Mouse (Mus musculus) neural tube, embryonic 14.5 days (tissue): ENCODE data around the gene Prss12. TPM values are rescaled to one million over a fixed set of nuclear protein-coding genes. Genes with fewer than 3 reads are reported as not detected.

Source experiments
- ATAC-seq: fragments of 200-750 bp; cut with Nextera tagmentation; 2 replicates; pipeline ENCODE4 v1.8.0; 2017; ENCODE audit warnings: low read depth, mild to moderate bottlenecking, moderate TSS enrichment, moderate library complexity
- H3K27ac ChIP-seq: fragments of 300-500 bp; sonication (generic); 2 replicates; pipeline ENCODE4 v1.5.1; 2014; ENCODE audit warnings: low read depth, mild to moderate bottlenecking, control low read depth, low read length, moderate library complexity, mixed read lengths
- H3K27me3 ChIP-seq: fragments of 300-500 bp; sonication (generic); 2 replicates; pipeline ENCODE4 v1.6.1; 2014; ENCODE audit warnings: low read length; ENCODE audit not compliant: control insufficient read depth, insufficient read depth
- H3K36me3 ChIP-seq: fragments of 300-500 bp; sonication (generic); 2 replicates; pipeline ENCODE4 v1.6.1; 2014; ENCODE audit warnings: low read length, mixed read lengths; ENCODE audit not compliant: control insufficient read depth, insufficient read depth
- H3K4me1 ChIP-seq: fragments of 300-500 bp; sonication (generic); 2 replicates; pipeline ENCODE4 v1.6.1; 2014; ENCODE audit warnings: low read length; ENCODE audit not compliant: control insufficient read depth, insufficient read depth
- H3K4me2 ChIP-seq: fragments of 300-500 bp; sonication (generic); 2 replicates; pipeline ENCODE4 v1.6.1; 2014; ENCODE audit warnings: mild to moderate bottlenecking, low read depth, low read length, control low read depth
- H3K4me3 ChIP-seq: fragments of 300-500 bp; sonication (generic); 2 replicates; pipeline ENCODE4 v1.5.1; 2014; ENCODE audit warnings: low read depth, low read length, control low read depth, mixed read lengths
- H3K9ac ChIP-seq: fragments of 300-500 bp; sonication (generic); replicated peaks from 2 replicates; pipeline ENCODE4 v1.6.1; 2014; ENCODE audit warnings: low read depth, mild to moderate bottlenecking, control low read depth, low read length, mixed read lengths
- H3K9me3 ChIP-seq: fragments of 300-500 bp; sonication (generic); 2 replicates; pipeline ENCODE4 v1.6.1; 2016; ENCODE audit warnings: low read length; ENCODE audit not compliant: control insufficient read depth
- WGBS: fragments of 180-500 bp; shearing (Covaris S2); extraction: QIAGEN DNeasy Blood & Tissue Kit; methylation state at CpG from one replicate; pipeline ENCODE4 v1.1.7; 2014; 5-methylcytosine and 5-hydroxymethylcytosine counted together
- polyA plus RNA-seq: library from polyadenylated mRNA; unstranded; fragments of >200 nt; fragmentation: Nextera tagmentation; extraction: Ambion mirVana; gene quantifications from 2 replicates; pipeline ENCODE4 v1.2.1, GENCODE M21; 2014

Prss12 gene
- polyA plus RNA-seq, 1 experiment from 2014 or later, result 20.1 TPM

GRCm38 (mm10) chr3:123431951-123432674, 14.6 kb upstream of the Prss12 start:
- no peaks in the 10 kb centered on the region for H3K9me3 ChIP-seq
- H3K4me1 ChIP-seq, result no peaks in the 10 kb centered on the region
- WGBS, result 75% methylated on average over 5 of the region's 5 CpGs
- no peaks in the 10 kb centered on the region for H3K36me3 ChIP-seq
- no peak overlapping the region for H3K27ac ChIP-seq
- no peaks in the 10 kb centered on the region for H3K27me3 ChIP-seq
- no peak for ATAC-seq
- no peak overlapping the region for H3K4me2 ChIP-seq
- no peak overlapping the region for H3K4me3 ChIP-seq
- H3K9ac ChIP-seq, result no peak overlapping the region

GRCm38 (mm10) chr3:123433362-123433761, 13.4 kb upstream of the Prss12 start:
- Histone ChIP-seq H3K36me3 (no peaks in the 10 kb centered on the region), H3K27ac (no peak overlapping the region), H3K27me3 (no peaks in the 10 kb centered on the region), H3K4me3 (no peak overlapping the region), H3K9ac (no peak overlapping the region), H3K4me2 (no peak overlapping the region), H3K9me3 (no peaks in the 10 kb centered on the region), H3K4me1 (no peaks in the 10 kb centered on the region)
- ATAC-seq, result no peak
- 80% methylated on average over 3 of the region's 3 CpGs for WGBS

- H3K27ac ChIP-seq, result no peak overlapping the region
- WGBS, result 94% methylated on average over 1 of the region's 1 CpGs
- H3K4me1 ChIP-seq, result no peaks in the 10 kb centered on the region
- no peak overlapping the region for H3K9ac ChIP-seq
- no peak for ATAC-seq
- H3K36me3 ChIP-seq, result no peaks in the 10 kb centered on the region
- H3K4me2 ChIP-seq, result no peak overlapping the region
- H3K4me3 ChIP-seq, result no peak overlapping the region
- no peaks in the 10 kb centered on the region for H3K27me3 ChIP-seq
- no peaks in the 10 kb centered on the region for H3K9me3 ChIP-seq
These were observed 9.1 kb upstream of the Prss12 start for GRCm38 (mm10) chr3:123437608-123438007.

GRCm38 (mm10) chr3:123440490-123440889, 6.2 kb upstream of the Prss12 start:
- WGBS, result 93% methylated on average over 7 of the region's 7 CpGs
- Histone ChIP-seq H3K4me1 (no peaks in the 10 kb centered on the region), H3K36me3 (no peaks in the 10 kb centered on the region)

GRCm38 (mm10) chr3:123444466-123444865, 2.2 kb upstream of the Prss12 start:
- no peaks in the 10 kb centered on the region; the same call in 1 of the 2 replicates for H3K27me3 ChIP-seq
- WGBS, result 78% methylated on average over 1 of the region's 1 CpGs
- no peaks in the 10 kb centered on the region for H3K36me3 ChIP-seq
- H3K4me2 ChIP-seq, result no peak overlapping the region
- H3K4me1 ChIP-seq, result no peaks in the 10 kb centered on the region
- H3K4me3 ChIP-seq, result no peak overlapping the region
- no peak for ATAC-seq
- no peak overlapping the region for H3K9ac ChIP-seq
- no peak overlapping the region for H3K27ac ChIP-seq
- H3K9me3 ChIP-seq, result no peaks in the 10 kb centered on the region

More at GRCm38 (mm10) chr3:123440490-123440889, 6.2 kb upstream of the Prss12 start:
- H3K9me3 ChIP-seq, result no peaks in the 10 kb centered on the region
- no peaks in the 10 kb centered on the region for H3K27me3 ChIP-seq
- H3K4me3 ChIP-seq, result no peak overlapping the region
- no peak overlapping the region for H3K4me2 ChIP-seq
- H3K9ac ChIP-seq, result no peak overlapping the region
- H3K27ac ChIP-seq, result no peak overlapping the region
- no peak for ATAC-seq

GRCm38 (mm10) chr3:123447538-123448059, 886 bp downstream of the Prss12 start:
- peak; percentile 59 for ATAC-seq
- H3K36me3 ChIP-seq, result no peaks in the 10 kb centered on the region
- H3K27me3 ChIP-seq, result no peaks in the 10 kb centered on the region; the same call in 1 of the 2 replicates
- no peaks in the 10 kb centered on the region for H3K4me1 ChIP-seq
- peak overlapping the region; percentile 77 for H3K4me3 ChIP-seq
- H3K9me3 ChIP-seq, result no peaks in the 10 kb centered on the region
- WGBS, result 10% methylated on average over 13 of the region's 13 CpGs
- peak overlapping the region; percentile 99 for H3K4me2 ChIP-seq
- no peak overlapping the region for H3K27ac ChIP-seq
- H3K9ac ChIP-seq, result peak overlapping the region; percentile 73

GRCm38 (mm10) chr3:123448096-123448495, 1.4 kb downstream of the Prss12 start:
- no peak overlapping the region for H3K27ac ChIP-seq
- H3K4me1 ChIP-seq, result no peaks in the 10 kb centered on the region
- no peaks in the 10 kb centered on the region; the same call in 1 of the 2 replicates for H3K27me3 ChIP-seq
- H3K9ac ChIP-seq, result no peak overlapping the region
- 2% methylated on average over 10 of the region's 10 CpGs for WGBS
- peak overlapping the region; percentile 99 for H3K4me2 ChIP-seq
- ATAC-seq, result no peak; the same call in 1 of the 2 replicates
- peak overlapping the region; percentile 77 for H3K4me3 ChIP-seq
- H3K9me3 ChIP-seq, result no peaks in the 10 kb centered on the region
- no peaks in the 10 kb centered on the region for H3K36me3 ChIP-seq

GRCm38 (mm10) chr3:123450107-123450506, 3.4 kb downstream of the Prss12 start:
- H3K4me3 ChIP-seq, result no peak overlapping the region
- H3K27ac ChIP-seq, result no peak overlapping the region
- H3K9ac ChIP-seq, result no peak overlapping the region
- ATAC-seq, result no peak
- no peak overlapping the region for H3K4me2 ChIP-seq
- 38% methylated on average over 6 of the region's 6 CpGs for WGBS
- no peaks in the 10 kb centered on the region; the same call in 1 of the 2 replicates for H3K27me3 ChIP-seq
- no peaks in the 10 kb centered on the region for H3K36me3 ChIP-seq
- H3K4me1 ChIP-seq, result no peaks in the 10 kb centered on the region
- H3K9me3 ChIP-seq, result no peaks in the 10 kb centered on the region

GRCm38 (mm10) chr3:123452904-123453303, 6.2 kb downstream of the Prss12 start:
- H3K4me1 ChIP-seq, result no peaks in the 10 kb centered on the region
- no peak overlapping the region for H3K4me2 ChIP-seq
- H3K9ac ChIP-seq, result no peak overlapping the region
- ATAC-seq, result no peak
- H3K4me3 ChIP-seq, result no peak overlapping the region
- no peaks in the 10 kb centered on the region for H3K36me3 ChIP-seq
- H3K9me3 ChIP-seq, result no peaks in the 10 kb centered on the region
- H3K27ac ChIP-seq, result no peak overlapping the region
- no peaks in the 10 kb centered on the region for H3K27me3 ChIP-seq
- 83% methylated on average over 6 of the region's 6 CpGs for WGBS
